Mouse (Mus musculus): ENCODE measurements around the gene 6430550D23Rik. TPM values are rescaled to one million over a fixed set of nuclear protein-coding genes. Genes with fewer than 3 reads are reported as not detected.

6430550D23Rik gene
- polyA plus RNA-seq, 1 experiment from 2014 or later, result 2.2 TPM

DNA sequence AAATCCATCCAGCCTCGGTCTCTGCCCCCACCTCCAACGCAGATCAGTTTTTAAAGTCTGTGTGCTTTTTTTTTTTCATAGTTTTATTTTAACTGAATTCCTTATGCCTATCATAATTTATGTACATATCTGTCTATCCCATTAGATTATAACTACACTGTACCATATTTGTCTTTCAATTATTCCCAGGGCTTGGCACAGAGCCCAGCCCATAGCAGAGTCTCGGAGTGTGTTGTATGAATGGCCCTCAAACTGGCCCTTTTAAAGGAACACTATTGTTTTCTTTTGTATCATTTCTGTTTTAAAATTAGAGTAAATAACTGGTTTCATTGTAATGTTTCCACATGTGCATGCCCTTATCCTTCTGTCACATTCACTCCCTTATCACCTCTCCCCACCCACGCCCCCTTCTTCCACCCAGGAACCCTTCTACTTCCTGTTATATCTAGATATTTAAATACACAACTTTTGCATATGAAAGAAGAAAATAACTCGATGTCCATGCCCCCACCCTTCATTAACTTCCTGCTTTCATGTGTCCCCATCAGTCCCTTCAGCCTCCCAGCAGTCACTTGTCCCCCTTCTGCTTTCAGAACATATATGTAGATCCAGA, 60.3 kb downstream of the 6430550D23Rik start:
- Histone ChIP-seq H3K9me3 (ENCODE audit: control insufficient read depth, low read depth, low read length) (no peaks in the 10 kb centered on the region), H3K4me2 (replicated peaks; ENCODE audit: low read depth, low read length) (no peak overlapping the region), H3K27me3 (ENCODE audit: control insufficient read depth, insufficient read depth, low read length) (no peaks in the 10 kb centered on the region), H3K27ac (ENCODE audit: low read length) (no peak overlapping the region), H3K4me1 (ENCODE audit: control insufficient read depth, insufficient read depth, low read length) (peaks cover 19% of the 10 kb centered on the region), H3K9ac (replicated peaks; ENCODE audit: low read depth, low read length) (no peak overlapping the region), H3K4me3 (ENCODE audit: low read depth, low read length) (no peak overlapping the region), H3K36me3 (ENCODE audit: control insufficient read depth, insufficient read depth, low read length) (no peaks in the 10 kb centered on the region)
- 53% methylated on average over 5 of the region's 5 CpGs for WGBS
- peak; percentile 64; the same call in 1 of the 2 replicates for ATAC-seq (ENCODE audit: insufficient number of reproducible peaks, insufficient read depth, low FRiP score, low read depth)

DNA sequence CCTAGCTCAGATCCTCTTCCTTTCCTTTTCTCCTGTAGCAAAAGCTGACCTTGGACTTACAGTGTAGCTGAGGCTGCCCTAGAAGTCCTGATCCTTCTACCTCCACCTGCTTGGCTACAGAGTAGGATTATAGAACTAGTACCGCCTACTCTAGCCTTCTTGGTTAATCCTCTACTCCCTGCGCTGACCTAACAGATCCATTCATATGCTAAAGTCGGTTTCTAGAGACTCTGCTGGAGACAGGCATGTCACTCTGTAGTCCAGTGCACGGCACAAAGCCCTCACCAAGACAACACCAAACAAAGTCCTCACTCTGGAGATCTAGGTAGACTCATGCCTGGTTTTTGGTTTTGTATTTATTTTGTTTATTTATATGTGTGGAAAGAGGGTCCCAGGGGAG, 61.3 kb downstream of the 6430550D23Rik start:
- WGBS, result 24% methylated on average over 4 of the region's 4 CpGs
- H3K4me3 ChIP-seq (ENCODE audit: low read depth, low read length), result no peak overlapping the region
- no peaks in the 10 kb centered on the region for H3K36me3 ChIP-seq (ENCODE audit: control insufficient read depth, insufficient read depth, low read length)
- H3K4me2 ChIP-seq (replicated peaks; ENCODE audit: low read depth, low read length), result no peak overlapping the region
- H3K27ac ChIP-seq (ENCODE audit: low read length), result no peak overlapping the region
- no peak overlapping the region for H3K9ac ChIP-seq (replicated peaks; ENCODE audit: low read depth, low read length)
- H3K4me1 ChIP-seq (ENCODE audit: control insufficient read depth, insufficient read depth, low read length), result peaks cover 19% of the 10 kb centered on the region
- ATAC-seq (ENCODE audit: insufficient number of reproducible peaks, insufficient read depth, low FRiP score, low read depth), result no peak
- no peaks in the 10 kb centered on the region for H3K9me3 ChIP-seq (ENCODE audit: control insufficient read depth, low read depth, low read length)
- no peaks in the 10 kb centered on the region for H3K27me3 ChIP-seq (ENCODE audit: control insufficient read depth, insufficient read depth, low read length)

DNA sequence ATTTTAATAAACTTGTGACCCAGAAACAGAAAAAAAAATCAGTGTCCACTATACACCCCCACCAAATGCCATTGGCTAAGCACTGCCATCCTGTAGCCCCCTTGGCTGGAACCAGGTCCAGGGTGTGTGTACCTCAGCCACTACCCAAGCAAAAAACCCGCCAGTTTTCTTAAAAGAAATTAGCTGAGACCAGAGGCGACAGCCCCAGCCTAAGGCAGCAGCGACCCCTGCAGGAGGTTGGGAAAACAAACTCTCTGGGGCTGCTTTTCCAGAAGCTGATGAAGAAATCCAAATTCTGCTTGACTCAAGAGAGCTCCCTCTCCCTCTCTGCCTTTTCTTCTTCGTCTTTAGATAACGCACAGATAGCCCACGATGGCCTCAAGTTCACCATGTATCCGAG, 61.7 kb downstream of the 6430550D23Rik start:
- no peaks in the 10 kb centered on the region for H3K9me3 ChIP-seq (ENCODE audit: control insufficient read depth, low read depth, low read length)
- H3K4me1 ChIP-seq (ENCODE audit: control insufficient read depth, insufficient read depth, low read length), result peaks cover 19% of the 10 kb centered on the region
- H3K9ac ChIP-seq (replicated peaks; ENCODE audit: low read depth, low read length), result no peak overlapping the region
- no peak overlapping the region for H3K27ac ChIP-seq (ENCODE audit: low read length)
- no peak overlapping the region for H3K4me2 ChIP-seq (replicated peaks; ENCODE audit: low read depth, low read length)
- no peaks in the 10 kb centered on the region for H3K36me3 ChIP-seq (ENCODE audit: control insufficient read depth, insufficient read depth, low read length)
- no peak for ATAC-seq (ENCODE audit: insufficient number of reproducible peaks, insufficient read depth, low FRiP score, low read depth)
- WGBS, result 6% methylated on average over 7 of the region's 7 CpGs
- H3K4me3 ChIP-seq (ENCODE audit: low read depth, low read length), result no peak overlapping the region
- H3K27me3 ChIP-seq (ENCODE audit: control insufficient read depth, insufficient read depth, low read length), result no peaks in the 10 kb centered on the region

DNA sequence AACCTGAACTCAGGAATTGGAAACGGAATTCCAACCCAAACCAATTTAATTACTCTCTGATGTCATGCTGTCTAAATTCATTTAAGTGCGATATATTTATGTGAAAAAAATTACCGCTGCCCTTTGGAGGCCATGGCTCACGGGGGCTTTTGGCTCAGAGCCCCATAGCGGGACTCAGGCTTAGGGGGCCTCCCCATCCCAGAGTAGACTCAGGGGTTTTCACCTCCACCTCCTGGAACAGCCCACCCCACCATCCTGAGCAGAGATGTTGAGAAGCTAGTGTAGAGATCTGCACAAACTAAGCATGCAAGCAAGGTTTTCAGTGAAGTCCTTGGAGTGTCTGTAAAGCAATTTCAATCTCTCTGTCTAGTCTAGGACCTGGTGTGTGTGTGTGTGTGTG, 62.2 kb downstream of the 6430550D23Rik start:
- 55% methylated on average over 5 of the region's 5 CpGs for WGBS
- Histone ChIP-seq H3K27ac (ENCODE audit: low read length) (0 out of 2 replicates have a peak overlapping the region, but pooled peaks have one; percentile 21), H3K9me3 (ENCODE audit: control insufficient read depth, low read depth, low read length) (no peaks in the 10 kb centered on the region), H3K4me1 (ENCODE audit: control insufficient read depth, insufficient read depth, low read length) (peaks cover 19% of the 10 kb centered on the region), H3K9ac (replicated peaks; ENCODE audit: low read depth, low read length) (no peak overlapping the region), H3K4me3 (ENCODE audit: low read depth, low read length) (no peak overlapping the region), H3K27me3 (ENCODE audit: control insufficient read depth, insufficient read depth, low read length) (no peaks in the 10 kb centered on the region), H3K36me3 (ENCODE audit: control insufficient read depth, insufficient read depth, low read length) (no peaks in the 10 kb centered on the region), H3K4me2 (replicated peaks; ENCODE audit: low read depth, low read length) (no peak overlapping the region)
- no peak for ATAC-seq (ENCODE audit: insufficient number of reproducible peaks, insufficient read depth, low FRiP score, low read depth)

DNA sequence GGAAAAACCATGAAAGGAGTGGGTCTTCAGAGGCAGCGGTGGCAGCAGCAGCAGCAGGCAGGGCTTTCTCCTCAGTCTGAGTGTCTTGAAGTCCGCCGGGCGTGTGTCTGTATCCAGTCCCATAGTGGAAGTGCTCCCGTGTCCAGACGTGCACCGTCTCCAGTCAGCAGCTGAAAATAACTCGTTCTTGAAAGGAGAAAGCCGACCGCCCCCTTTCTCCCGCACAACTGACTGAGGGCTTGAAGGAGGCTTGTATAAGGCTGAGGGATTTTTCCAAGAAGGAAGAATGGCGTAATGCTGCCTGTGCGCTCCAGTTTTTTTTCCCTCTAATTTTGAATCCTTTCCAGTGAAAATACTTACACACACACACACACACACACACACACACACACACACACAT, 62.7 kb downstream of the 6430550D23Rik start, which contains the start of gene Gdf5:
TSS of gene Gdf5 (minus strand) at position 244 of the 400 bp plus-strand sequence.
- 0 out of 2 replicates have a peak within 1 kb of the TSS, but pooled peaks have one; percentile 14 for H3K4me2 ChIP-seq (replicated peaks; ENCODE audit: low read depth, low read length)
- no peaks in the 10 kb centered on the region for H3K9me3 ChIP-seq (ENCODE audit: control insufficient read depth, low read depth, low read length)
- no peak within 1 kb of the TSS for H3K9ac ChIP-seq (replicated peaks; ENCODE audit: low read depth, low read length)
- 0 out of 2 replicates have a peak within 1 kb of the TSS, but pooled peaks have one; percentile 2 for H3K4me3 ChIP-seq (ENCODE audit: low read depth, low read length)
- H3K4me1 ChIP-seq (ENCODE audit: control insufficient read depth, insufficient read depth, low read length), result peaks cover 19% of the 10 kb centered on the region
- no peaks in the 10 kb centered on the region for H3K36me3 ChIP-seq (ENCODE audit: control insufficient read depth, insufficient read depth, low read length)
- H3K27ac ChIP-seq (ENCODE audit: low read length), result peak within 1 kb of the TSS; percentile 55; the same call in 1 of the 2 replicates
- WGBS, result 27% methylated on average over 13 of the region's 13 CpGs
- no peak for ATAC-seq (ENCODE audit: insufficient number of reproducible peaks, insufficient read depth, low FRiP score, low read depth)
- H3K27me3 ChIP-seq (ENCODE audit: control insufficient read depth, insufficient read depth, low read length), result no peaks in the 10 kb centered on the region

DNA sequence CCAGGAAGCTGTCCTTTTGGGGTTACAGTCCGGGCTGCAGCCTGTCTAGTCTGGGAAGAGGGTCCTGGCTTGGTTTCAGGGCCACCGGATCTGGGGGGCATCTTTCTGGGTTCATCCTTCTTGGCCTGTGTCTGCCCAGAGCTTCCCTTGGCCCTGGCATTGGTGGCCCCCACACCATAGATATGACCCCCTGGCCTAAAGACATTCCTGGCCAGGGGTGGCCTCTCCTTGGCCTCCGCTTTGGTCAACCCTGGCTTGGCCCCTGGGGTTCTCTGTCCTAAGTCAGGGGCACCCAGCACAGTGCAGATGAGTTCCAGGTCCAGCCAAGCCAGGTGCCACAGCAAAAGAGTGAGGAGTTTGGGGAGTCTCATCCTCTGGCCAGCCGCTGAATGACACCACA, 63.1 kb downstream of the 6430550D23Rik start:
- WGBS, result 81% methylated on average over 4 of the region's 4 CpGs
- 0 out of 2 replicates have a peak overlapping the region, but pooled peaks have one; percentile 14 for H3K4me2 ChIP-seq (replicated peaks; ENCODE audit: low read depth, low read length)
- H3K9ac ChIP-seq (replicated peaks; ENCODE audit: low read depth, low read length), result no peak overlapping the region
- no peaks in the 10 kb centered on the region for H3K27me3 ChIP-seq (ENCODE audit: control insufficient read depth, insufficient read depth, low read length)
- 0 out of 2 replicates have a peak overlapping the region, but pooled peaks have one; percentile 2 for H3K4me3 ChIP-seq (ENCODE audit: low read depth, low read length)
- H3K4me1 ChIP-seq (ENCODE audit: control insufficient read depth, insufficient read depth, low read length), result peaks cover 19% of the 10 kb centered on the region
- H3K36me3 ChIP-seq (ENCODE audit: control insufficient read depth, insufficient read depth, low read length), result no peaks in the 10 kb centered on the region
- H3K27ac ChIP-seq (ENCODE audit: low read length), result peak overlapping the region; percentile 55; the same call in 1 of the 2 replicates
- no peaks in the 10 kb centered on the region for H3K9me3 ChIP-seq (ENCODE audit: control insufficient read depth, low read depth, low read length)
- no peak for ATAC-seq (ENCODE audit: insufficient number of reproducible peaks, insufficient read depth, low FRiP score, low read depth)

DNA sequence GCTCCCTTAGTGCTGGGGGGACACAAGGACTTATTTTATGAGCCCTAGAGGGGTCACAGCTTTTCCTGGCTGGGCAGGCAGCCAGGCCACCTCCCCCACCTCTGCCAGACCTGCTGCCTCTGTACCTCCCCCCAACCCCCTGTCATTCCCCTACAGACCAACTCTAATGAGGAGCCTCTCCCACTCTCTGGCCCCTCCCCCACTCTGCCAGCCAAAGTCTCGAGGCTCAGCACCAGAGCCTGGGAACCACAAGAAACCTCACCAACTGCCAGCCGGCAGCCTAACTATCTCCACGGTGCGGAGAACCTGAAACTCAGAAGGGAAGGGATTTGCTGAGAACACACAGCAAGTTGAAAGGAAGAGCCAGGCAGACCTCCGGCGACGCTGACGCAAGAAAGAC, 64.3 kb downstream of the 6430550D23Rik start:
- Histone ChIP-seq H3K9ac (replicated peaks; ENCODE audit: low read depth, low read length) (no peak overlapping the region), H3K4me3 (ENCODE audit: low read depth, low read length) (no peak overlapping the region), H3K4me2 (replicated peaks; ENCODE audit: low read depth, low read length) (peak overlapping the region; percentile 22; the same call in 1 of the 2 replicates), H3K27ac (ENCODE audit: low read length) (no peak overlapping the region), H3K4me1 (ENCODE audit: control insufficient read depth, insufficient read depth, low read length) (peaks cover 19% of the 10 kb centered on the region), H3K36me3 (ENCODE audit: control insufficient read depth, insufficient read depth, low read length) (no peaks in the 10 kb centered on the region), H3K27me3 (ENCODE audit: control insufficient read depth, insufficient read depth, low read length) (no peaks in the 10 kb centered on the region), H3K9me3 (ENCODE audit: control insufficient read depth, low read depth, low read length) (no peaks in the 10 kb centered on the region)
- WGBS, result 5% methylated on average over 8 of the region's 8 CpGs
- ATAC-seq (ENCODE audit: insufficient number of reproducible peaks, insufficient read depth, low FRiP score, low read depth), result no peak

DNA sequence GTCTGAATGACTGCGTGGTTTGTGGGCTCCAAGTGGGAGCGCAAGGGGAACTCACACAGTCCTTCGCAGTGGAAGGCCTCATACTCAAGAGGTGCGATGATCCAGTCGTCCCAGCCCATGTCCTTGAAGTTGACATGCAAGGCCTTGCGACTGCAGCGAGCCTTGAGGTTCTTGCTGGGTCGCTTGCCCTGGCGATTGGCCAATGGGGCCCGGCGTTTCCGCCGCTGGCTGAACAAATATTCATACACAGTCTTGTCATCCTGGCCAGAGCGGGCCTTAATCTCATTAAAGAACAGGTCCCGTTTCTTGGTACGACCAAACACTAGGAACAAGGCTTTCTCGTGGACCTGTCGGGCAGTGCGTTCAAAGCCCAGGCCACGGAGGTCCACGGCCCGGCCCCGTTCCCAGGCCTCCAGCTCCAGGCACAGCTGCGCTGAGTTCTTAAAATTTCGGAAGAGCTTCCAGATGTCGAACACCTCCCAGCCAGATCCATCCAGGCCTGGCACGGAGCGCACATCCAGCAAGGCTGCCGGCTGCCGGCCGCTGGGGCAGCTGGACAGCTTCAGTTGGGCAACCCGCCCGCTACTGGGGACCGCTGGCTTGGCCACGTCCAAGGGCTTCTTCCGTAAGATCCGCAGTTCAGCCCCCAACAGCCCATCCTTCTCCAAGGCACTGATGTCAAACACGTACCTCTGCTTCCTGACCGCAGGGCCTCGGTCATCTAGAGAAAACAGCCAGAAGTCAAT, 65.9 kb downstream of the 6430550D23Rik start:
- Histone ChIP-seq H3K4me2 (replicated peaks; ENCODE audit: low read depth, low read length) (no peak overlapping the region), H3K9ac (replicated peaks; ENCODE audit: low read depth, low read length) (no peak overlapping the region), H3K4me1 (ENCODE audit: control insufficient read depth, insufficient read depth, low read length) (peaks cover 19% of the 10 kb centered on the region), H3K36me3 (ENCODE audit: control insufficient read depth, insufficient read depth, low read length) (no peaks in the 10 kb centered on the region), H3K27me3 (ENCODE audit: control insufficient read depth, insufficient read depth, low read length) (no peaks in the 10 kb centered on the region), H3K27ac (ENCODE audit: low read length) (no peak overlapping the region), H3K9me3 (ENCODE audit: control insufficient read depth, low read depth, low read length) (no peaks in the 10 kb centered on the region), H3K4me3 (ENCODE audit: low read depth, low read length) (no peak overlapping the region)
- no peak for ATAC-seq (ENCODE audit: insufficient number of reproducible peaks, insufficient read depth, low FRiP score, low read depth)
- 84% methylated on average over 40 of the region's 40 CpGs for WGBS
